Mouse (Mus musculus): ENCODE measurements around the gene Cpe. TPM values are rescaled to one million over a fixed set of nuclear protein-coding genes. Genes with fewer than 3 reads are reported as not detected.

Cpe gene
- polyA plus RNA-seq, 1 experiment from 2014 or later = 173 TPM

- Histone ChIP-seq H3K9ac (ENCODE audit: low read depth, low read length) (no peak overlapping the region), H3K27ac (ENCODE audit: low read depth, low read length) (no peak overlapping the region), H3K27me3 (replicated peaks; ENCODE audit: control insufficient read depth, insufficient read depth, low read length) (no peaks in the 10 kb centered on the region), H3K4me3 (ENCODE audit: low read depth, low read length) (no peak overlapping the region), H3K9me3 (ENCODE audit: control insufficient read depth) (no peaks in the 10 kb centered on the region), H3K4me1 (replicated peaks; ENCODE audit: control insufficient read depth, insufficient read depth, low read length) (no peaks in the 10 kb centered on the region), H3K36me3 (ENCODE audit: control insufficient read depth, insufficient read depth) (0 out of 2 replicates have a peak, but pooled peaks cover under 1% of the 10 kb centered on the region), H3K4me2 (replicated peaks; ENCODE audit: low read depth) (no peak overlapping the region)
- no peak for ATAC-seq
- 53% methylated on average over 1 of the region's 1 CpGs for WGBS
- TF ChIP-seq CTCF (IDR thresholded peaks at IDR 0.05; ENCODE audit: low read depth) = no peak
These were observed 18.7 kb upstream of the Cpe start for GRCm38 (mm10) chr8:64711544-64711943.

- H3K27ac ChIP-seq (ENCODE audit: low read depth, low read length) = no peak overlapping the region
- H3K27me3 ChIP-seq (replicated peaks; ENCODE audit: control insufficient read depth, insufficient read depth, low read length) = no peaks in the 10 kb centered on the region
- ATAC-seq = no peak
- no peak overlapping the region for H3K4me2 ChIP-seq (replicated peaks; ENCODE audit: low read depth)
- TF ChIP-seq CTCF (IDR thresholded peaks at IDR 0.05; ENCODE audit: low read depth) = no peak
- H3K4me1 ChIP-seq (replicated peaks; ENCODE audit: control insufficient read depth, insufficient read depth, low read length) = no peaks in the 10 kb centered on the region
- no peak overlapping the region for H3K4me3 ChIP-seq (ENCODE audit: low read depth, low read length)
- H3K36me3 ChIP-seq (ENCODE audit: control insufficient read depth, insufficient read depth) = no peaks in the 10 kb centered on the region
- no peaks in the 10 kb centered on the region for H3K9me3 ChIP-seq (ENCODE audit: control insufficient read depth)
- H3K9ac ChIP-seq (ENCODE audit: low read depth, low read length) = no peak overlapping the region
These were observed 14.6 kb upstream of the Cpe start for GRCm38 (mm10) chr8:64707481-64707880.

- Histone ChIP-seq H3K9ac (ENCODE audit: low read depth, low read length) (no peak overlapping the region), H3K4me3 (ENCODE audit: low read depth, low read length) (no peak overlapping the region), H3K4me2 (replicated peaks; ENCODE audit: low read depth) (no peak overlapping the region), H3K27me3 (replicated peaks; ENCODE audit: control insufficient read depth, insufficient read depth, low read length) (no peaks in the 10 kb centered on the region), H3K9me3 (ENCODE audit: control insufficient read depth) (no peaks in the 10 kb centered on the region), H3K36me3 (ENCODE audit: control insufficient read depth, insufficient read depth) (no peaks in the 10 kb centered on the region), H3K27ac (ENCODE audit: low read depth, low read length) (no peak overlapping the region), H3K4me1 (replicated peaks; ENCODE audit: control insufficient read depth, insufficient read depth, low read length) (no peaks in the 10 kb centered on the region)
- ATAC-seq = no peak
- no peak for TF ChIP-seq CTCF (IDR thresholded peaks at IDR 0.05; ENCODE audit: low read depth)
- 82% methylated on average over 1 of the region's 1 CpGs for WGBS
These were observed 10.3 kb upstream of the Cpe start for GRCm38 (mm10) chr8:64703191-64703590.

DNA sequence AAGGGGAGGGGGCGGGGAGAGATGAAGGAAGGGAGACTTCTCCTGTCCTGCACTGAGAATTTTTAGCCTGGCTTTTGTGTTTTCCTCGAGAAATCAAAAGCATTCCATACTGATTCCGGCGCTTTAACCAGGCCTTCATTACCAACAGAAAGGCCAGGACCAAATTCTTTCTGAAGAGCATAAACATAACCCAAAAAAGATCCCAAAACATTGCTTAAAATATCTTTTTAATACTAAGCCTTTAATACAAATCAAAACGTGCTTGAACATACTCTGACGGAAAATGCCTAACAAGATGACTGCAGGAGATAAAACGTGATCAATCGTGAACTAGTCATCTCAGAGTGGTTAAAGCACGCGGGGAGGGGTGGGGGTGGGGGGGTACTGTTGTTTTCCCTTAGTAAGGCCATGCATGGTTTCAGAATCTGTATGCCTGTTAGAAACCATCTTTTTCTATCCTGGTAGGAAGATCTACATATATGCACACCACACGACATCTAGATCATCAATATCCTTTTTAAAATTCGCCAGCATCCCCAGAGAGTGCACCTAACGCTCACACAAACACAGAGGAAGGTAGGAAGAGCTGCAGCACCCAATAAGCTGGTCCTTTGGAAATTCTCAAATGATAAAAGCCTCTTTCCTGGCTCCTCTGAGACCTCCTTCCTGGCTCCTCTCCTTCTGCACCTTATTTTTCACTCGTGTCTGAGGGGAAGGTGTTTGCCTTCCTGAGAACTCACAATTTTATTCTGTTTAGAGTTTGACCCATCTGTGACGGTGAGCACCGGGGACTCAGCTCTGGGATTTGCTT is 1.1 kb downstream of the Cpe start:
- no peak for ATAC-seq
- TF ChIP-seq CTCF (IDR thresholded peaks at IDR 0.05; ENCODE audit: low read depth) = no peak
- Histone ChIP-seq H3K9ac (ENCODE audit: low read depth, low read length) (no peak overlapping the region), H3K27me3 (replicated peaks; ENCODE audit: control insufficient read depth, insufficient read depth, low read length) (peaks cover 14% of the 10 kb centered on the region), H3K4me2 (replicated peaks; ENCODE audit: low read depth) (peak overlapping the region; percentile 92), H3K4me1 (replicated peaks; ENCODE audit: control insufficient read depth, insufficient read depth, low read length) (0 out of 2 replicates have a peak, but pooled peaks cover 4% of the 10 kb centered on the region), H3K36me3 (ENCODE audit: control insufficient read depth, insufficient read depth) (no peaks in the 10 kb centered on the region), H3K4me3 (ENCODE audit: low read depth, low read length) (peak overlapping the region; percentile 53), H3K27ac (ENCODE audit: low read depth, low read length) (no peak overlapping the region), H3K9me3 (ENCODE audit: control insufficient read depth) (no peaks in the 10 kb centered on the region)
- WGBS = 35% methylated on average over 16 of the region's 16 CpGs

- H3K9ac ChIP-seq (ENCODE audit: low read depth, low read length) = no peak overlapping the region
- H3K27me3 ChIP-seq (replicated peaks; ENCODE audit: control insufficient read depth, insufficient read depth, low read length) = peaks cover 14% of the 10 kb centered on the region
- H3K9me3 ChIP-seq (ENCODE audit: control insufficient read depth) = no peaks in the 10 kb centered on the region
- no peaks in the 10 kb centered on the region for H3K36me3 ChIP-seq (ENCODE audit: control insufficient read depth, insufficient read depth)
- H3K4me1 ChIP-seq (replicated peaks; ENCODE audit: control insufficient read depth, insufficient read depth, low read length) = 0 out of 2 replicates have a peak, but pooled peaks cover 4% of the 10 kb centered on the region
- no peak overlapping the region for H3K27ac ChIP-seq (ENCODE audit: low read depth, low read length)
- 0 out of 2 replicates have a peak overlapping the region, but pooled peaks have one; percentile 92 for H3K4me2 ChIP-seq (replicated peaks; ENCODE audit: low read depth)
- H3K4me3 ChIP-seq (ENCODE audit: low read depth, low read length) = no peak overlapping the region
- 78% methylated on average over 6 of the region's 6 CpGs for WGBS
- no peak for TF ChIP-seq CTCF (IDR thresholded peaks at IDR 0.05; ENCODE audit: low read depth)
- no peak for ATAC-seq
These were observed 2.0 kb downstream of the Cpe start for GRCm38 (mm10) chr8:64690845-64691244.

GRCm38 (mm10) chr8:64690306-64690705 is 2.5 kb downstream of the Cpe start:
- H3K36me3 ChIP-seq (ENCODE audit: control insufficient read depth, insufficient read depth) = no peaks in the 10 kb centered on the region
- no peak overlapping the region for H3K4me3 ChIP-seq (ENCODE audit: low read depth, low read length)
- H3K9me3 ChIP-seq (ENCODE audit: control insufficient read depth) = no peaks in the 10 kb centered on the region
- ATAC-seq = no peak
- H3K4me2 ChIP-seq (replicated peaks; ENCODE audit: low read depth) = no peak overlapping the region
- H3K4me1 ChIP-seq (replicated peaks; ENCODE audit: control insufficient read depth, insufficient read depth, low read length) = 0 out of 2 replicates have a peak, but pooled peaks cover 4% of the 10 kb centered on the region
- WGBS = 79% methylated on average over 6 of the region's 6 CpGs
- no peak overlapping the region for H3K27ac ChIP-seq (ENCODE audit: low read depth, low read length)
- H3K27me3 ChIP-seq (replicated peaks; ENCODE audit: control insufficient read depth, insufficient read depth, low read length) = peaks cover 14% of the 10 kb centered on the region
- H3K9ac ChIP-seq (ENCODE audit: low read depth, low read length) = no peak overlapping the region
- TF ChIP-seq CTCF (IDR thresholded peaks at IDR 0.05; ENCODE audit: low read depth) = no peak
